Mouse (Mus musculus): Measurements from ENCODE around the gene Slc25a26. TPM values are rescaled to one million over a fixed set of nuclear protein-coding genes. Genes with fewer than 3 reads are reported as not detected.
"Not testable (repeated sequence)": the region's sequence is repeated elsewhere in the genome, so short reads cannot be mapped to it uniquely, and the experiment has no call there.

The Slc25a26 gene
- polyA plus RNA-seq, 1 experiment from 2014 or later, result 11.6 TPM

GRCm38 (mm10) chr6:94553085-94553484, 53.0 kb downstream of the Slc25a26 start:
- Histone ChIP-seq H3K4me1 (replicated peaks) (peaks cover 4% of the 10 kb centered on the region; the same call in 1 of the 2 replicates), H3K27ac (ENCODE audit: poor library complexity, severe bottlenecking) (no peak overlapping the region), H3K9me3 (replicated peaks) (peaks cover 5% of the 10 kb centered on the region; the same call in 1 of the 2 replicates), H3K4me2 (no peak overlapping the region), H3K4me3 (no peak overlapping the region), H3K36me3 (no peaks in the 10 kb centered on the region; the same call in 1 of the 2 replicates), H3K9ac (no peak overlapping the region), H3K27me3 (replicated peaks) (no peaks in the 10 kb centered on the region)
- no peak for ATAC-seq (ENCODE audit: insufficient number of reproducible peaks, low FRiP score)
- WGBS, result 86% methylated on average over 5 of the region's 5 CpGs

- not testable (repeated sequence) for H3K4me2 ChIP-seq; H3K27ac ChIP-seq (ENCODE audit: poor library complexity, severe bottlenecking); H3K9ac ChIP-seq; H3K4me3 ChIP-seq; ATAC-seq (ENCODE audit: insufficient number of reproducible peaks, low FRiP score); H3K36me3 ChIP-seq; H3K9me3 ChIP-seq (replicated peaks); H3K27me3 ChIP-seq (replicated peaks)
- H3K4me1 ChIP-seq (replicated peaks), result peaks cover 17% of the 10 kb centered on the region
- WGBS, result 72% methylated on average over 1 of the region's 1 CpGs
Observed at GRCm38 (mm10) chr6:94558603-94559002, 58.5 kb downstream of the Slc25a26 start.

GRCm38 (mm10) chr6:94560896-94561295, 60.8 kb downstream of the Slc25a26 start:
- H3K4me3 ChIP-seq, result no peak overlapping the region
- ATAC-seq (ENCODE audit: insufficient number of reproducible peaks, low FRiP score), result no peak
- H3K9me3 ChIP-seq (replicated peaks), result no peaks in the 10 kb centered on the region
- H3K27me3 ChIP-seq (replicated peaks), result no peaks in the 10 kb centered on the region
- no peak overlapping the region for H3K9ac ChIP-seq
- no peaks in the 10 kb centered on the region for H3K36me3 ChIP-seq
- H3K4me2 ChIP-seq, result no peak overlapping the region
- H3K4me1 ChIP-seq (replicated peaks), result peaks cover 17% of the 10 kb centered on the region
- 71% methylated on average over 1 of the region's 1 CpGs for WGBS
- H3K27ac ChIP-seq (ENCODE audit: poor library complexity, severe bottlenecking), result no peak overlapping the region

GRCm38 (mm10) chr6:94561346-94561745, 61.2 kb downstream of the Slc25a26 start:
- Histone ChIP-seq H3K4me1 (replicated peaks) (peaks cover 17% of the 10 kb centered on the region), H3K27me3 (replicated peaks) (no peaks in the 10 kb centered on the region), H3K36me3 (no peaks in the 10 kb centered on the region), H3K27ac (ENCODE audit: poor library complexity, severe bottlenecking) (no peak overlapping the region), H3K4me2 (no peak overlapping the region), H3K4me3 (no peak overlapping the region), H3K9me3 (replicated peaks) (no peaks in the 10 kb centered on the region), H3K9ac (no peak overlapping the region)
- ATAC-seq (ENCODE audit: insufficient number of reproducible peaks, low FRiP score), result no peak
- 72% methylated on average over 1 of the region's 1 CpGs for WGBS

- Histone ChIP-seq H3K27me3 (replicated peaks) (no peaks in the 10 kb centered on the region), H3K9ac (0 out of 2 replicates have a peak overlapping the region, but pooled peaks have one; percentile 7), H3K36me3 (no peaks in the 10 kb centered on the region), H3K4me1 (replicated peaks) (peaks cover 14% of the 10 kb centered on the region), H3K9me3 (replicated peaks) (no peaks in the 10 kb centered on the region), H3K4me2 (peak overlapping the region; percentile 32), H3K27ac (ENCODE audit: poor library complexity, severe bottlenecking) (peak overlapping the region; percentile 21; the same call in 1 of the 2 replicates), H3K4me3 (no peak overlapping the region)
- WGBS, result 50% methylated on average over 8 of the region's 8 CpGs
- ATAC-seq (ENCODE audit: insufficient number of reproducible peaks, low FRiP score), result no peak
Observed at GRCm38 (mm10) chr6:94563203-94563940, 63.2 kb downstream of the Slc25a26 start.

GRCm38 (mm10) chr6:94565766-94566165, 65.6 kb downstream of the Slc25a26 start:
- ATAC-seq (ENCODE audit: insufficient number of reproducible peaks, low FRiP score), result no peak
- Histone ChIP-seq H3K4me2 (no peak overlapping the region), H3K9me3 (replicated peaks) (no peaks in the 10 kb centered on the region), H3K27ac (ENCODE audit: poor library complexity, severe bottlenecking) (no peak overlapping the region), H3K9ac (no peak overlapping the region), H3K4me3 (no peak overlapping the region), H3K27me3 (replicated peaks) (no peaks in the 10 kb centered on the region), H3K36me3 (no peaks in the 10 kb centered on the region), H3K4me1 (replicated peaks) (peaks cover 10% of the 10 kb centered on the region)
- 82% methylated on average over 2 of the region's 2 CpGs for WGBS

GRCm38 (mm10) chr6:94568040-94568439, 67.9 kb downstream of the Slc25a26 start:
- H3K36me3 ChIP-seq, result no peaks in the 10 kb centered on the region
- no peak overlapping the region for H3K4me3 ChIP-seq
- H3K9me3 ChIP-seq (replicated peaks), result no peaks in the 10 kb centered on the region
- H3K27ac ChIP-seq (ENCODE audit: poor library complexity, severe bottlenecking), result no peak overlapping the region
- H3K4me1 ChIP-seq (replicated peaks), result peaks cover 4% of the 10 kb centered on the region
- H3K4me2 ChIP-seq, result no peak overlapping the region
- WGBS, result 89% methylated on average over 2 of the region's 2 CpGs
- no peak for ATAC-seq (ENCODE audit: insufficient number of reproducible peaks, low FRiP score)
- H3K9ac ChIP-seq, result no peak overlapping the region
- H3K27me3 ChIP-seq (replicated peaks), result no peaks in the 10 kb centered on the region

GRCm38 (mm10) chr6:94575526-94576166, 75.5 kb downstream of the Slc25a26 start:
- no peak overlapping the region for H3K27ac ChIP-seq (ENCODE audit: poor library complexity, severe bottlenecking)

GRCm38 (mm10) chr6:94577991-94578390, 77.9 kb downstream of the Slc25a26 start:
- H3K36me3 ChIP-seq, result 0 out of 2 replicates have a peak, but pooled peaks cover 3% of the 10 kb centered on the region
- 60% methylated on average over 8 of the region's 8 CpGs for WGBS
- no peak overlapping the region for H3K4me2 ChIP-seq
- no peak overlapping the region for H3K9ac ChIP-seq
- ATAC-seq (ENCODE audit: insufficient number of reproducible peaks, low FRiP score), result no peak
- H3K27ac ChIP-seq (ENCODE audit: poor library complexity, severe bottlenecking), result no peak overlapping the region
- H3K4me3 ChIP-seq, result no peak overlapping the region
- H3K27me3 ChIP-seq (replicated peaks), result no peaks in the 10 kb centered on the region
- H3K9me3 ChIP-seq (replicated peaks), result 0 out of 2 replicates have a peak, but pooled peaks cover 2% of the 10 kb centered on the region
- peaks cover 14% of the 10 kb centered on the region for H3K4me1 ChIP-seq (replicated peaks)

More at GRCm38 (mm10) chr6:94575526-94576166, 75.5 kb downstream of the Slc25a26 start:
- Histone ChIP-seq H3K9ac (no peak overlapping the region), H3K4me1 (replicated peaks) (0 out of 2 replicates have a peak, but pooled peaks cover 8% of the 10 kb centered on the region), H3K27me3 (replicated peaks) (no peaks in the 10 kb centered on the region), H3K9me3 (replicated peaks) (0 out of 2 replicates have a peak, but pooled peaks cover 2% of the 10 kb centered on the region), H3K36me3 (0 out of 2 replicates have a peak, but pooled peaks cover 3% of the 10 kb centered on the region), H3K4me2 (0 out of 2 replicates have a peak overlapping the region, but pooled peaks have one; percentile 14), H3K4me3 (no peak overlapping the region)
- no peak for ATAC-seq (ENCODE audit: insufficient number of reproducible peaks, low FRiP score)
- 61% methylated on average over 9 of the region's 9 CpGs for WGBS

- Histone ChIP-seq H3K9ac (no peak overlapping the region), H3K27me3 (replicated peaks) (no peaks in the 10 kb centered on the region), H3K9me3 (replicated peaks) (no peaks in the 10 kb centered on the region), H3K4me1 (replicated peaks) (peaks cover 12% of the 10 kb centered on the region), H3K27ac (ENCODE audit: poor library complexity, severe bottlenecking) (no peak overlapping the region), H3K4me2 (no peak overlapping the region), H3K36me3 (0 out of 2 replicates have a peak, but pooled peaks cover 3% of the 10 kb centered on the region), H3K4me3 (no peak overlapping the region)
- 85% methylated on average over 9 of the region's 9 CpGs for WGBS
- no peak for ATAC-seq (ENCODE audit: insufficient number of reproducible peaks, low FRiP score)
Observed at GRCm38 (mm10) chr6:94582055-94582454, 81.9 kb downstream of the Slc25a26 start.

GRCm38 (mm10) chr6:94584147-94584695, 84.1 kb downstream of the Slc25a26 start:
- Histone ChIP-seq H3K9me3 (replicated peaks) (0 out of 2 replicates have a peak, but pooled peaks cover 2% of the 10 kb centered on the region), H3K9ac (no peak overlapping the region), H3K27me3 (replicated peaks) (no peaks in the 10 kb centered on the region), H3K4me3 (no peak overlapping the region), H3K27ac (ENCODE audit: poor library complexity, severe bottlenecking) (no peak overlapping the region), H3K36me3 (0 out of 2 replicates have a peak, but pooled peaks cover 3% of the 10 kb centered on the region), H3K4me1 (replicated peaks) (peaks cover 12% of the 10 kb centered on the region), H3K4me2 (no peak overlapping the region)
- no peak for ATAC-seq (ENCODE audit: insufficient number of reproducible peaks, low FRiP score)
- 93% methylated on average over 9 of the region's 9 CpGs for WGBS

All from heart, embryonic 12.5 days (tissue).